Comparison of ENCODE assay signal across 9 mouse cellular contexts in genomic region chrX:9273377-9274002, GRCm38 (mm10). TPM values are rescaled to one million over a fixed set of nuclear protein-coding genes. Genes with fewer than 3 reads are reported as not detected.
DNase-seq lines count a peak whose midpoint lies in the region; ATAC-seq and TF ChIP-seq lines count a peak whose summit lies in the region.
"Had no signal": no experiment of that assay in that cellular context is flagged by ENCODE, and none has a peak within 500 bp of the region (broad histone marks: within the 10 kb centered on the region; RNA-seq: fewer than 3 reads in every experiment).

No protein-coding gene starts in this region.

- 61% methylated on average over 12 of the region's 12 CpGs for WGBS in embryonic facial prominence, embryonic 14.5 days
- WGBS in intestine, postnatal 0 days: 54% methylated on average over 12 of the region's 12 CpGs
- WGBS in neural tube, embryonic 13.5 days: 57% methylated on average over 12 of the region's 12 CpGs

- no peaks in the 10 kb centered on the region for H3K36me3 ChIP-seq in embryonic facial prominence, embryonic 14.5 days (ENCODE audit: control insufficient read depth, insufficient read depth, low read length)
- H3K36me3 ChIP-seq in intestine, postnatal 0 days (ENCODE audit: control insufficient read depth, insufficient read depth): no peaks in the 10 kb centered on the region
- no peaks in the 10 kb centered on the region for H3K36me3 ChIP-seq in neural tube, embryonic 13.5 days

- ATAC-seq in embryonic facial prominence, embryonic 14.5 days (ENCODE audit: low read depth): no peak
- ATAC-seq in intestine, postnatal 0 days: no peak
- ATAC-seq in neural tube, embryonic 13.5 days (ENCODE audit: low read depth): no peak
- no peak for ATAC-seq in megakaryocyte progenitor cell, adult 5-6 weeks (replicated peaks; ENCODE audit: poor library complexity)

- DNase-seq in layer of hippocampus, adult 2 months (ENCODE audit: low spot score in 2 of 2): no peak
- DNase-seq in layer of hippocampus, postnatal 10 days (ENCODE audit: low spot score in 2 of 2): no peak
- DNase-seq in embryonic facial prominence, embryonic 14.5 days (ENCODE audit: low spot score): no peak
- no peak for DNase-seq in adipocyte (ENCODE audit: low spot score)
- no peak for DNase-seq in testis, postnatal 10 days (ENCODE audit: low spot score)

- no peak for TF ChIP-seq CTCF in layer of hippocampus, adult 2 months (conservative IDR thresholded peaks at IDR 0.05)
- no peak for TF ChIP-seq CTCF in intestine, postnatal 0 days (IDR thresholded peaks at IDR 0.05; ENCODE audit: low read depth)

- peak overlapping the region; percentile 86 for H3K27ac ChIP-seq in layer of hippocampus, adult 2 months
- H3K27ac ChIP-seq in embryonic facial prominence, embryonic 14.5 days (replicated peaks; ENCODE audit: low read depth, low read length): no peak overlapping the region
- peak overlapping the region; percentile 86 for H3K27ac ChIP-seq in intestine, postnatal 0 days (ENCODE audit: low read depth, low read length)
- no peak overlapping the region for H3K27ac ChIP-seq in neural tube, embryonic 13.5 days (replicated peaks)

- peak overlapping the region; percentile 54 for H3K4me2 ChIP-seq in embryonic facial prominence, embryonic 14.5 days (ENCODE audit: low read depth, low read length)
- H3K4me2 ChIP-seq in intestine, postnatal 0 days (replicated peaks; ENCODE audit: low read depth): peak overlapping the region; percentile 61
- peak overlapping the region; percentile 54 for H3K4me2 ChIP-seq in neural tube, embryonic 13.5 days

- H3K9me3 ChIP-seq in embryonic facial prominence, embryonic 14.5 days (ENCODE audit: control insufficient read depth, low read length): no peaks in the 10 kb centered on the region; the same call in 1 of the 2 replicates
- no peaks in the 10 kb centered on the region for H3K9me3 ChIP-seq in intestine, postnatal 0 days (ENCODE audit: control insufficient read depth)
- H3K9me3 ChIP-seq in neural tube, embryonic 13.5 days: no peaks in the 10 kb centered on the region

- H3K4me1 ChIP-seq in embryonic facial prominence, embryonic 14.5 days (ENCODE audit: control insufficient read depth, insufficient read depth, low read length): no peaks in the 10 kb centered on the region
- H3K4me1 ChIP-seq in intestine, postnatal 0 days (replicated peaks; ENCODE audit: control insufficient read depth, insufficient read depth, low read length): no peaks in the 10 kb centered on the region
- H3K4me1 ChIP-seq in neural tube, embryonic 13.5 days (replicated peaks): no peaks in the 10 kb centered on the region

- H3K4me3 ChIP-seq in layer of hippocampus, adult 2 months: peak overlapping the region; percentile 67
- H3K4me3 ChIP-seq in embryonic facial prominence, embryonic 14.5 days (ENCODE audit: low read depth, low read length): peak overlapping the region; percentile 56
- peak overlapping the region; percentile 55 for H3K4me3 ChIP-seq in intestine, postnatal 0 days (ENCODE audit: low read depth, low read length)
- peak overlapping the region; percentile 57 for H3K4me3 ChIP-seq in neural tube, embryonic 13.5 days

- no peaks in the 10 kb centered on the region for H3K27me3 ChIP-seq in embryonic facial prominence, embryonic 14.5 days (replicated peaks; ENCODE audit: control insufficient read depth, insufficient read depth, low read length)
- H3K27me3 ChIP-seq in intestine, postnatal 0 days (replicated peaks; ENCODE audit: control insufficient read depth, insufficient read depth, low read length): no peaks in the 10 kb centered on the region
- no peaks in the 10 kb centered on the region for H3K27me3 ChIP-seq in neural tube, embryonic 13.5 days

- no peak overlapping the region for H3K9ac ChIP-seq in embryonic facial prominence, embryonic 14.5 days (ENCODE audit: low read depth, low read length)
- H3K9ac ChIP-seq in intestine, postnatal 0 days (ENCODE audit: low read depth, low read length): peak overlapping the region; percentile 62; the same call in 1 of the 2 replicates
- H3K9ac ChIP-seq in neural tube, embryonic 13.5 days: peak overlapping the region; percentile 75

RNA-seq across cellular contexts. Expression of gene Xk, which starts 0.9 kb away (rescaled TPM):
- 10 to 100 TPM; 13.7 to 17.0 TPM for total RNA-seq in layer of hippocampus, adult 2 months (2021)
- 10 to 100 TPM in 1 of 2 experiments, 1 to 10 TPM in 1; 9.1 to 11.5 TPM for total RNA-seq in layer of hippocampus, postnatal 10 days (2021)
- 0.97 and 2.0 TPM in 2 replicates for polyA plus RNA-seq in embryonic facial prominence, embryonic 14.5 days (2014; fragmentation: Nextera tagmentation; extraction: Ambion mirVana)
- polyA plus RNA-seq in intestine, postnatal 0 days (2015; fragmentation: Nextera tagmentation; extraction: Ambion mirVana): 6.7 TPM in 2 replicates
- polyA plus RNA-seq in neural tube, embryonic 13.5 days (2015; fragmentation: Nextera tagmentation; extraction: Ambion mirVana): 2.7 and 3.5 TPM in 2 replicates
- total RNA-seq in megakaryocyte progenitor cell, adult 5-6 weeks (2015): 27.6 and 33.8 TPM in 2 replicates
- total RNA-seq in megakaryocyte progenitor cell, adult 5-6 weeks (2017): 8.8 and 10.5 TPM in 2 replicates

RNA-seq across cellular contexts. Expression of gene H2al1m, which starts 10.1 kb away (rescaled TPM):
- total RNA-seq in layer of hippocampus, adult 2 months (2021): not detected
- total RNA-seq in layer of hippocampus, postnatal 10 days (2021): not detected
- polyA plus RNA-seq in embryonic facial prominence, embryonic 14.5 days (2014; fragmentation: Nextera tagmentation; extraction: Ambion mirVana): not detected in 2 replicates
- polyA plus RNA-seq in intestine, postnatal 0 days (2015; fragmentation: Nextera tagmentation; extraction: Ambion mirVana): 0.42 and 0.52 TPM in 2 replicates
- polyA plus RNA-seq in neural tube, embryonic 13.5 days (2015; fragmentation: Nextera tagmentation; extraction: Ambion mirVana): not detected in 2 replicates
- 2.3 TPM in 2 replicates for total RNA-seq in megakaryocyte progenitor cell, adult 5-6 weeks (2015)
- total RNA-seq in megakaryocyte progenitor cell, adult 5-6 weeks (2017): not detected in 2 replicates

RNA-seq across cellular contexts. Expression of gene Gm14862, which starts 16.8 kb away (rescaled TPM):
- not detected for total RNA-seq in layer of hippocampus, adult 2 months (2021)
- not detected for total RNA-seq in layer of hippocampus, postnatal 10 days (2021)
- not detected in 2 replicates for polyA plus RNA-seq in embryonic facial prominence, embryonic 14.5 days (2014; fragmentation: Nextera tagmentation; extraction: Ambion mirVana)
- not detected in 2 replicates for polyA plus RNA-seq in intestine, postnatal 0 days (2015; fragmentation: Nextera tagmentation; extraction: Ambion mirVana)
- polyA plus RNA-seq in neural tube, embryonic 13.5 days (2015; fragmentation: Nextera tagmentation; extraction: Ambion mirVana): not detected in 2 replicates
- not detected in 2 replicates for total RNA-seq in megakaryocyte progenitor cell, adult 5-6 weeks (2015)
- not detected in 2 replicates for total RNA-seq in megakaryocyte progenitor cell, adult 5-6 weeks (2017)
- total RNA-seq: layer of hippocampus, adult 8-10 months had no signal

Comparison
In these comparisons a context has a peak if more than half of its experiments do, and no peak if none do; other contexts are left out.
1. H3K27ac ChIP-seq: peak in layer of hippocampus, adult 2 months (single experiment) and intestine, postnatal 0 days (single experiment); none in embryonic facial prominence, embryonic 14.5 days (single experiment) and neural tube, embryonic 13.5 days (single experiment).
2. Peak in every context shown above with its lines, with median percentiles within 50 percentile points of each other: H3K4me3 ChIP-seq and H3K4me2 ChIP-seq.